Mouse (Mus musculus) lung, postnatal 0 days (tissue): ENCODE data around the gene Pym1.

ENCODE experiments used
- CTCF ChIP-seq: IDR thresholded peaks from 2 replicates; pipeline ENCODE4 v1.5.1; 2016; ENCODE audit warnings: antibody characterized with exemption, mild to moderate bottlenecking
- EP300 ChIP-seq: IDR thresholded peaks from 2 replicates; pipeline ENCODE4 v1.6.1; 2016; ENCODE audit warnings: antibody characterized with exemption, mild to moderate bottlenecking, control low read depth

DNA sequence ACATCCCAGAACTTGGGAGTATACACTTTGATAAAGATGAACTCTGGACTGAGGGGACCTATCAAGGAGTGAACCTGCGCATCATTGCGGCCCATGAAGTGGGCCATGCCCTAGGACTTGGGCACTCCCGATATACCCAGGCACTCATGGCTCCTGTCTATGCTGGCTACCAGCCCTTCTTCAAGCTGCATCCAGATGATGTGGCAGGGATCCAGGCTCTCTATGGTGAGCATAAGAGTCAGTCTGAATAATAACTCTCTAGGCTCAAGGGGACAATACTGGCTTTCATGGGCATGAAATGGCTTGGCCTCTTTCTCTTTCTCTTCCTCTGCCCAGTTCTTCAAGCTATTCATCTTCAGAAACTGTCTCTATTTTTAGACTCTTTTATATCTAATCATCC lies 47.9 kb downstream of the Pym1 start:
- TF ChIP-seq CTCF (no peak), EP300 (no peak)
